Mouse (Mus musculus): ENCODE measurements at regions not wholly inside any gene's neighbourhood (a gene's known extent, or its start where the extent isn't known, plus 50 kb on each side); places are given as distances from the start of the nearest gene placed in this dataset.

DNA sequence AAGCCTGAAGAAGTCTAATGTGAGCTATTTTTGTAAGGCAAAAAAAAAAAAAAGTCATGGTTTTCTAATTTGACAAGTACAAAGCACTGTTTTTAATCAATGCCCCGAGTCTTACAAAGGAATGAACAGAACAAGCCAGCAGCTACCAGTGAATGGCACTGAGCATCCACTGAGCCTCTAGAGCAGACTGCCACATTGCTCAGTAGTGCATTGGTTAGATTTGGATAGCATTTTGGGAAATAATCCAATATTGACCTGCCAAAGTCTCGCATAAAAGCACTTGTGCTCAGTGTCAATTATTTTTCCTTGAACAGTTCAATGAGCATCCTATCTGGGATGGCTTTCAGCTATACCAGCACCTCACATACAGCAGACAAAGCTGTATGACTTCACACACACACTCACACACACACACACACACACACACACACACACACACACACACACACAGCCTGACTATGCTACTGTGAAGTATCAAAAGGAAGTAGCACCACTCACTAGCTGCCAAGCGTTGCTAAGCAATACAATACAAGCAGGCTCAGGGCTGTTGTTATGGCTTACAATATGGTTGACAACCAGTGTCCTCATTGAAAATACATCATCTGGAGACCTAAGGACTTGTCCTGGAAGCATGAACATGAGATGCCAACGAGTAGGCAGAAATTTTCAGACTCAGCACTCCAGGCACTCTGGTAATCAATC, 717.8 kb downstream of the Bcl11a start:
- DNase-seq (ENCODE audit: low spot score in 2 of 2), result no peak

DNA sequence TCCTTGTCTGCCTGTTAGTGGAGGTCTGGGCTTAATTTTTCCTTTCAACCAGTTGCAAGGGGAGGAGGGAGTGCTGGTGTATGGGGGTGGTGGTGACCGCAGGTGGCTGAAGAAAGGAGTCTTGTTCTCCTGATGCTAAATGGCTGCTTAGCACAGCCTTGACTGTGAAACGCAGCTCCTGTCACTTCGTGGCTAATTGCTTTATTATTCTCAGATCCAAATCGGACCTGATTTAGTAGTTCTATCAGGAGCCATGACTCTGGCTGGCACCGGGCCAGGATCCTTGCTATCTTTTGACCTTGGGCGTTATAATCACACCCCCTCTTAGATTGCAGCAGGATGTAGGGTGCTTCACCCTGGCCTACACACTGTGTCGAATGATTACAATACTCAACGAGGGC, 726.8 kb downstream of the Bcl11a start:
- no peak for DNase-seq (ENCODE audit: low spot score in 2 of 2)

DNA sequence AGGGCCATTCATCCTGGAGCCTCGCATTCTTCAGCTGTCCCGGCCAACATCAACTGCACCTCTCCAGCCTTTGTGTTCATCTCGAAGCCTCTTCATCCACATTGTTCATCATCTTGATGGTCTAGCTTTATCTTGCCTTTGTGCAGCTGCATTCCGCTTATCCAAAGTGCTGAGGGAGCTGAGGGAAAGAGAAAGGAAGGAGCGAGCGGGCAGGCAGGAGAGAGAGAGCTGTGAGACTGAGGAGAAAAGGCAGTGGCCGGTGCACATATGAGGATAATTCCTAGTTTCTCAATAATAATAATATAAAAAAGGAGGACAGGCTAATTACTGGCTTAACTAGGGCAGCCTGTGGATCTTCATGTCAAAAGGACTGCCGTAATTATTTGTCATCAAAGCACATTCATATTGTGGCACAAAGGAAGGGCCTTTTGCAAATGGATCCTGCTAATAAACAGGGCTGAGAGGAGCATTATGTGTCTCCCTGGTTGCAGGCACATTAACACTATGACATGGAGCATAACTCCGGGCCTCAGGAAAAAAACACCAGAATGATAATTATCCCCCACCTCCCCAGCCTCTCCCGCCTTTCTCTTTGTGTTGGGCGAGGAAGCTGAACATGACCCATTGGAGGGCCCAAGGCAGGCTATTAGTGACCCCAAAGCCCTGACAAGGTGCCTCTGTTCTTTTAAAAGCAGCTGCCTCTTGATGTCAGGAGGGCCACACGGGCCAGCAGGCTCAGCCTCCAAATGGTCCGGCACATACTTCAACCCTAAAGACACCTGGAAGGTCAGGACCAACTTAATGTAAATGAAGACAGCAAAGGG, 751.9 kb downstream of the Bcl11a start:
- no peak for DNase-seq (ENCODE audit: low spot score in 2 of 2)

DNA sequence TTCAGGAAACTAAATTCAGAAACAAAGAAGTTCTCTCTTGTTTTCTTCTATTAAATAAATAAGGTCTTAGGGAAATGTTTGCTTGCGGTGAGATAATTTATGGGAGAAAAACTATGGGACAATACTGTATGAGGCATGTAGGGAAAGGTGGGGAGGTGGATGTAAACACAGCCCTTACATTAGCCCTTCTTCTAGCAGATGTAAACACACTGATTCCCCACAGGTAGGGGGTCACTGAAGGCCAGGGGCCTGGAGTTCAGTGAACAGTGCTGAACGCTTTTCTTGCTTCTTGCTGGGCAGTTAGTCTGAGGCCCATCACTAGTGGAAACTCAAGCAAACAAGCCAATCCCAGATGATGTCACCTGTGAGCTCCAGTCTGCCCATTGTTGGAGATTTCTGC, 752.6 kb downstream of the Bcl11a start:
- DNase-seq (ENCODE audit: low spot score in 2 of 2), result no peak

DNA sequence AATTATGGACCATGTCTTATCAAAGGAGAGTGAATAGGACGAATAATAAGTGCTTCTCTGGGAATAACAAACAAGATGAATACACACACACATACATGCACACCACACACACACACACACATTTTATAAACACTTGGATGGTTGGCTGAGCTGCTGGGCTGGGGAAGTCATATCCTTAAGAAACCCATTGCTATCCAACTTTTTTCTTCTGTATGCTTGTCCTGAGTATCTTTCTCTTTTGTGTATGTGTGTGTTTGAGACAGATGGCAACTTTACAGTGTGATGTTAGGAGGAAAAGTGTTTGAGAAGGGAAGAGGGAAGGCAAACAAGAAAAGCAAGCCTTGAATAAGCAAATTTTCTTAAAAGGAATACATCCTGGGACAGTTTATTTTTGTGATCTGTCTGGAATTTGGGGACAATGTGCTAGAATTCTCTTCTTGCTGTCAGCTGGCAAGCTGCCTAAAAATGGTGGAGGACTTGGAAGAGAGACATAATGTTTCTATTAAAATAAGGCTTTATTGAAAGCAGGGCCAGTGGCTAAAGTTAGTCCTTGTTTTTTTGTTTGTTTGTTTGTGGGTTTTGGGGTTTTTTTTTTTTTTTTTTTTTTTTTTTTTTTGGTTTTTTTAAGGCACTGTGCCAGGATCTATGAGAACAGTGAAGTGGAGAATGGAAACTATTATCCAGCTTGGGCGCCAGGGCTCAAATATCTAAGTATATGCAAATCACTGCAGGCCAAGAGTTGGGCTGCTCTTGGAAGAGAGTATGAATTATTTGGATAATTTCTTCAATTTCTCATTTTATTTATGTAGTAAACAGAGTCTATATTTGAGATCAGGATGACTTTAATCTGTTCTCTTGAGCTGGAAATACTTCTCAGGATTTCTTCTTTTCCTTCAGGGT, 766.2 kb downstream of the Bcl11a start:
- DNase-seq (ENCODE audit: low spot score in 2 of 2), result no peak

DNA sequence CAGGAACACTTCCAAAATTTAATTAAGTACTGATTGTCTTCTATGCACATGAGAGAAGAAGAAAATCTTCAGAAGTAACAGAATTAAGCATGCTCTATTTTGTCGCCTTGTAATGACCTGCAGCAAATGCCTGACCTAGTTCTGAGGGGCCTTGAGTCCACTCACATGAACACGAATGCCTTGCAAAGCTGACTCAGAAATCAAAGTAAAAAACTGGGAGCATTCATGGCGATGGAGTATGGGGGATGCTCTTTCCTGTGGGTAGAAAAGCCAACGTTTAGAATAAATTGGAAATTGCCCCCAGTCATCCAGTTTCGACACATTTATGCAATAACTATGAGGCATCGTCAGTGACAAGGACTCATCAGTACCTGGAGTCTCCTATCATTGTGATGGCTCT, 779.1 kb downstream of the Bcl11a start:
- no peak for DNase-seq (ENCODE audit: low spot score in 2 of 2)

GRCm38 (mm10) chr11:24864637-24865036, 786.8 kb downstream of the Bcl11a start:
- DNase-seq (ENCODE audit: low spot score in 2 of 2), result no peak

GRCm38 (mm10) chr11:24865067-24865796, 787.4 kb downstream of the Bcl11a start:
- DNase-seq (ENCODE audit: low spot score in 2 of 2), result no peak

All from frontal cortex, postnatal 25 days (tissue).